Mouse (Mus musculus) stomach, postnatal 0 days (tissue): ENCODE measurements around the gene Fkbp14.

Source experiments
- CTCF ChIP-seq: IDR thresholded peaks from 2 replicates; pipeline ENCODE4 v1.5.1; 2016; ENCODE audit warnings: antibody characterized with exemption, low read depth, mild to moderate bottlenecking, moderate library complexity
- EP300 ChIP-seq: optimal IDR thresholded peaks from 2 replicates; pipeline ENCODE3; 2016; ENCODE audit warnings: antibody characterized with exemption

DNA sequence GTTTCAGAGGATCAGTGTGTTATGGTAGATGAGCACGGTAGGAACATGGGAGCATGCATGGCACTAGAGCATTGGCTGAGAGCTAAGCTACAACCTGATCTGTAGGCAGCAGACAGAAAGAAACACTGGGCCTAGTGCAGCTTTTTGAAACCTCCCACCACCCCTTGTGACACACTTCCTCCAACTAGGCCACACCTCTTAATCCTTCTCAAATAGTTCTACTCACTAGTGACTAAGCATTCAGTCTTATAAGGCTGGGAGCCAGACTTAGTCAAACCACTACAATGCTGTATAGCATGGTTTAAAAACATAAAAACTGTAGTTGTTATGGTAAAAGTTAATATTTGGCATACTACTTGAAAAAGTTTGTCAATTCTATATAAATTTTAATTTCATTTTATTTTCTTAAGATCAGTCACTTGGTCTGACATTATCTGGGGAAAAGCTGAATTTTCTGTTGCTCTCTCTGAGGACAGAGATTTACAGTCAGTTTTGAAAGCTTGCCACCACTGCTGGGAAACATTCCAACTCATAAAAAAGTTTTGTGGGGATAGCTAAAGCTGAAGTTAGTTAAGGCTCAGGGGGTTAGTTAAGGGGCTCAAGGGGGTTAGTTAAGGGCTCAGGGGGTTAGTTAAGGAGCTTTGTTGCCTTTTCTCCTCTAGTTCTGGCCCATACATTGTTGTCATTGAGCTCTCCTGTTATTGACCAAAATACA is 7.0 kb upstream of the Fkbp14 start:
- no peak for TF ChIP-seq CTCF
- TF ChIP-seq EP300: no peak
